Mouse (Mus musculus): ENCODE data around the gene Ndufa11.

- TF ChIP-seq POLR2A (IDR thresholded peaks at IDR 0.05; ENCODE audit: borderline replicate concordance, extremely low read depth, low read depth, low read length) (no peak), CTCF (IDR thresholded peaks at IDR 0.05; ENCODE audit: insufficient read depth, low read length) (no peak)
Measured at GRCm38 (mm10) chr17:56729151-56729550, 11.6 kb downstream of the Ndufa11 start.

All from lung, adult 2 months (tissue).